Mouse (Mus musculus) regulatory T cell (primary cell): ENCODE results near the gene Dcpp3.
"Not testable (repeated sequence)": the region's sequence is repeated elsewhere in the genome, so short reads cannot be mapped to it uniquely, and the experiment has no call there.

Experiments used
- in situ Hi-C: fragments of 300-600 bp; cut with MboI, MseI; formaldehyde crosslinking; loops from one replicate; pipeline ENCODE4 v1.15.1; 2025; ENCODE audit warnings: high pct_unique_total_duplicates

Gene Dcpp3

GRCm38 (mm10) chr17:23917158-23917557 is at the start of gene Dcpp3:
Gene Dcpp3, plus strand, starts transcription at chr17:23917458.
- in situ Hi-C loops = not testable (repeated sequence)

- in situ Hi-C loops = loop anchor here (5.0 kb wide), 1 partner anchor 35 kb away; no protein-coding TSS in a partner anchor
These were observed 49.5 kb upstream of the Dcpp3 start, which contains the start of gene Prss21 for GRCm38 (mm10) chr17:23867756-23868155. Gene Prss21, plus strand, starts transcription at chr17:23868056.

DNA sequence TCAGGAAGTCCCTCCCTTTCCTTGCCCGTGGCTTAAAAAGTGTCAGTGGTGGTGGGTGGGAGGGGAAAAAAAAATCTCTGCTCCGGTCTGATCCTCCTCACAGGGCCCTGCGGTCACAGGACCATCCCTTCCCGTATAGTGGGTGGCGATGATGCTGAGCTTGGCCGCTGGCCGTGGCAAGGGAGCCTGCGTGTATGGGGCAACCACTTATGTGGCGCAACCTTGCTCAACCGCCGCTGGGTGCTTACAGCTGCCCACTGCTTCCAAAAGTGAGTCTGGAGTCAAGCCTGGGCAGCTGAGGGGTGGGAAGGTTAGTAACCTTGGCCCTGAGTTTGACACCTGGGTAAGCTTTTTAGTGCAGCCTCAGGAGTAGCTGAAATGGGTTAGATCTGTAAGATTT is 48.7 kb upstream of the Dcpp3 start:
- in situ Hi-C loops = loop anchor here (5.0 kb wide), 1 partner anchor 34 kb away; no protein-coding TSS in a partner anchor

DNA sequence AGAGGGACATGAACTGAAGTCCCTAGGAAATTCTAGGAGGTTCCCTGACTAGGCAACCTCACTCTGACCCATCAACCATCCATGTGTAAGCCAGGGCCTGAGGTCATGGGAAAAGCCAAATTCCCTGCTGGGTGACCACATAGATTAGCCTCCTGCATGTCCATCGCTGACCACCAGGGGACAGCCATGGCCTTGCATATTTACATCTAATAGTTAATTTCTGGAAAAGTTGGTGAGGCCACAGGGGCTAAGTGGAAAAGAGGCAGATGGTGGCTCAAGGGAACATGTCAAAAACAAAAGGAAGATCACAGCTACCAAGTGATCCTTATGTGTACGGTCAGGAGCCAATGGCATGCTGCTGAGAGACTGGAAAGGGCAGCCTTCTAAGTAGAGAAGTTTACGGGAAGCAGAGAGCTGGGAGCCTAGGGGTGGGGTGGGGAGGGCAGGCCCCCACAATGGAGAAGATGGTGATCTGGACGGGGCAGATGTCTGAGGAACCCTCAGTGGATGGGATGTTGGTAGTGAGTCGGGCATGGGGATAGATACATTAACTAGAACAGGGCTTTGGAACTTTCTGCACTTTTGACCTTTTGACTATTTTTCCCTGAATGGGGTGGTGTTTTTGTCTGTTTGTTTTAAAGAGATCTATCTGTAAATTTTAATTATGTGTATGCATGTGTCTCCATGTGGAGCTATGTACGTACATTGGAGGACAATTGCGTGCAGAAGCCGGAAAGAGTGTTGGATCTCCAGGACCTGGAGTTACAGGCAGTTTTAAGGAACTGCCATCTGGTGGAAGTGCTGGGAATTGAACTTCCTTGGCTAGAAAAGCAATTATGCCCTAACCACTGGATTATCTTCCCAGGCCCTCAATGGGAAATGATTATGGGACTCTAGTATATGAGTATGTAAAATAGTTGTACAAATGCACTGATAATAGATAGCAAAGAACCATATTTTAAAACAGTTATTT is 43.1 kb upstream of the Dcpp3 start:
- in situ Hi-C loops = no loop called here

DNA sequence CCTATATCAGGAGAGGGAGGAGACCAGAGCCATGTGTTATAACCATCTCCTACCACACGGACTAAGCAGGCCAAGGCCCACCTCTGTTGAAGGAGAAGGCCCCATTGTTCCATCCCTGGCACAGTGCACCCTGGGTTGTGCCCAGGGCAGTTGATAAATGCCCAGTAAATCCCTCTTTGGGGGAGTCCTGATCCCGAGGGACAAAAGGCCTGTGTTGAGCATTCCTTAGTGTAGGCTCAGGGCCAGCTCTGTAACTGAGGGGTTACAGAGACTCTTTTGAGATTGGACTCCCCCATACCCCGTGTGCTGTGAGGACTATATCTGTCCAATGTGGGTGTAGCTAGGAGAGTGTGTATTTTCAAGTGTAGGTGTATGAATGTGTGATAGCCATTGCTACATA is 40.5 kb upstream of the Dcpp3 start:
- in situ Hi-C loops = no loop called here

- in situ Hi-C loops = no loop called here
These were observed 40.1 kb upstream of the Dcpp3 start for GRCm38 (mm10) chr17:23877166-23877565.

GRCm38 (mm10) chr17:23880576-23880975 is 36.7 kb upstream of the Dcpp3 start, which contains the start of the genes Dcpp1 and Dcpp2:
Gene Dcpp1, plus strand, starts transcription at chr17:23880876.
Gene Dcpp2, plus strand, starts transcription at chr17:23880880.
- in situ Hi-C loops = not testable (repeated sequence)

GRCm38 (mm10) chr17:23924531-23925007 is 7.3 kb downstream of the Dcpp3 start:
- in situ Hi-C loops = no loop called here

- in situ Hi-C loops = no loop called here
These were observed 7.8 kb downstream of the Dcpp3 start for GRCm38 (mm10) chr17:23925090-23925493.

DNA sequence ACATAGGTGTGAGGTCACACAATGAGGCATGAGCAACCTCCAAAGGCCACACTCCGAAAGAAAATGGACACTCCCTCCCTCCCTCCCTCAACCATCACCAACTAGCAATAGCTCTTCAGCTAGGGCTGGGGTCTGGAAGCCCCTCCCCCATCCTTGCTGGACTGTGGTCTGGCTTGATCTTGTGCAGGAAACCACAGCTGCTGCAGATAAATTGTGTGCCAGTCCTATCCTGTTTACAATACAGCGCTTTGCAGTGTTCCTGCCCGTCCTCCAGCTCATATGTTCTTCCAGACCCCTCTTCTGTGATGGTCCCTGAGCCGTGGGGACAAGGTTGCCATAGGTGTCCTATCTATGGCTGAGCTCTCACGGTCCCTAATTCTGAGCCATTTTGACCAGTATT is 13.9 kb downstream of the Dcpp3 start:
- in situ Hi-C loops = no loop called here

DNA sequence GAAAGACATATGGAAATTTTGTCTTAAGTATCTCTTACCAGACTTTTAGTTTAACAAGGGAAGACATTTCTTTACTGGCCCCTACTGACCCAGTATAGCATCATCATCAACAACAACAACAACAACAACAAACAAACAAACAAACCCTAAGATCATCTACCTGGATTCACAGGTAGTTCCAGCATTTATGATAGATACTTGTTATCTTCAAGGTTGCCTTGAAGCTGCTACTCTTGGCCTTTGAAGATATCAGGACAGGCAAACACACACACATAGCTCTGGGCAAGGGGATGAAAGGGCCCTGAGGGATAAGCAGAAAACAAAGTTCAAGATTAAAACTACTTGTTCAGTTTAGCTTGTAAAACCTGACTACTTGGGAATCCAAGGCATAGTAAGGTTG is 24.1 kb downstream of the Dcpp3 start, which contains the start of gene Sbp:
Gene Sbp (plus strand): TSS at position 301 of the 400 bp plus-strand sequence.
- in situ Hi-C loops = no loop called here

DNA sequence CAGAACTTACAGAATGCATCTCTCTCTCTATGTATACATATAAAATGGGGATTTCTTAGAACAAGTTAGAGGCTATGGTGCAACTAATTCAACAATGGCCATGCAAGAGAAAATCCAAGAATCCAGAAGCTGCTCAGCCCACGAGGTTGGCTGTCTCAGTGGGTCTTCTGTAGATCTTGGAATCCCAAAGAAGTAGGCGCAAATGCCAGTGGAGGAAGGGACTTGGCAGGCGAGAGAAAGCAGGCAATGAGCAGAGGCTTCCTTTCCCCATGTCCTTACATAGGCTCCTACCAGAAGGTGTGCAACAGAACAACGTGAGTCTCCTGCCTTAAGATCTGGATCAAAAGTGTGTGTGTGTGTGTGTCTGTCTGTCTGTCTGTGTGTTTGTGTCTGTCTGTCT is 30.2 kb downstream of the Dcpp3 start:
- in situ Hi-C loops = not testable (repeated sequence)

GRCm38 (mm10) chr17:23949068-23949467 is 31.8 kb downstream of the Dcpp3 start:
- in situ Hi-C loops = no loop called here

GRCm38 (mm10) chr17:23950828-23951227 is 33.6 kb downstream of the Dcpp3 start:
- in situ Hi-C loops = not testable (repeated sequence)

DNA sequence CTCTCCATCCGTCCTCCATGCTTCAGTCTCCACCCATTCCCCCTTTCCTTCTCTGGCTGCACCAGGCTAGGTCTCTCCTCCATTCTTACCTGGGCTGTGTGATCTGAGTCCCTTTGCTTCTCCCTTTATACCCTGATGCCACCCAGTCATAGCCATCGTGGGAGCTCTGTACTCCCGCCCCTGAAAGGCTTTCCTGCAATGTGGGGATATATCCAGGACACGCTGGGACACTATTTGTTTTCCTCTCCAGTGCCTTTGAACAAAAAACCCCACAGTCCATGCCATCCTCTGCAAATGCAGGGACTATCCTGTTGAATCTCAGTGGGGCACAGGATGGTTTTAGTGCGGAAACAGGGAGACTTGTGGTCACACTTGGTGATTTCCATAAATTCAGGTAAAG is 37.9 kb downstream of the Dcpp3 start, which contains the start of gene Sbpl:
Gene Sbpl (minus strand): TSS at position 101 of the 400 bp plus-strand sequence.
- in situ Hi-C loops = loop anchor here (5.0 kb wide), 1 partner anchor 103 kb away; no protein-coding TSS in a partner anchor

GRCm38 (mm10) chr17:23960084-23960738 is 43.0 kb downstream of the Dcpp3 start:
- in situ Hi-C loops = no loop called here

DNA sequence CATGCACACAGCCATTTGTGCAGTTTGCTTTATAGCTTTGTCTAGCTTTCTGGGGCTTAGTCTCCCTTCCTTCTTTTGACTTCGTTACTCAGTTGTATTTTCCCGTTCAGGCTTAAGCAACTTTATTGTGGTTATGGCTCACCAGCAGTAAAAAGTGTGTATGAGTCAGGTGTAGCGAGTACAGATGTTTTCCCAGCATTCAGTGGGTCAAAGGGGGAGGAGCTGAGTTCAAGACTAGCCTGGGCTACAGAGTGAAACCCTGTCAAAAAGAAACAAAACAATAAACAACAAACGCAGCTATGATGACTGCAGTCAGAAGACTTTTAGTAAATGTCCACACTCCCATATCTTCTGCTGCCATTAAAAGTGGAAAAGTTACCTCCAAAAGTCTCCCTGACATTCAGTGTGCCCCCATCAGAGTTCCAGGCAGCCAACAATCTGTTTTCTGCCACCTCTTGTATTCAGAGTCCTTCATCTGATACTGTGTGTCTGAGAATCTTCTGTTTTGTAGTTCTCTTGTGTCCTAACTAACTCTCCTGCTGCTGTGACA is 44.4 kb downstream of the Dcpp3 start:
- in situ Hi-C loops = no loop called here

DNA sequence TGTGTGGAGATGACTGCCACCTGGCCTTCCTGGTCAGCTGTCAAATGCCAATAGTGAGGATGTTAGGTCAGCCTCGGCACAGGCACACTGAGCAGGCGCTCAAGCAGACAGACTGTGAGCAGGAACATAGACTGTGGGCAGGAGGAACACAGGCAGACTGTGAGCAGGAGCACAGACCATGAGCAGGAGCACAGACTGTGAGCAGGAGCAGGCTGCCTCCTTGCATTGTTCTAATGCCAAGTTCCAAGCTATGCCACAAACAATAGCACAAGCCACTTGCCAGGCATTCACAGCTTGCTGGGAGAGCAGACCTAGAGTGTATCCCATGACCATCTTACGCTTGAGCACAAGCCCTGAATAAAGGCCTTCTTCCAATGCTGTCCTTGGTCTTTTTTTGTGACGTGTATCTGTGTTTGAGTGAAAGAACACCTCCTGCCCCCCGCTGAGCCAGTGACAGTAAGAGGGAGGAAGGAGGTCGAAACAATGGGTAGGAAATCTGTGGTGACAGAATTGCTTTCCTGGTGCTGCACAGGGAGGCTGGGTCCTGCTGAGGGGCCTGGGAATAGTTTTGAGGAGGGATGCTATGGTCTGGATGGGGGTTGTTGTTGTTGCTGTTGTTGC is 48.7 kb downstream of the Dcpp3 start:
- in situ Hi-C loops = loop anchor here (5.0 kb wide), 1 partner anchor 179 kb away; the partner anchor contains the start of gene Flywch2

- in situ Hi-C loops = loop anchor here (5.0 kb wide), 1 partner anchor 180 kb away; the partner anchor contains the start of gene Flywch2
These were observed 49.6 kb downstream of the Dcpp3 start for GRCm38 (mm10) chr17:23966658-23967401.

GRCm38 (mm10) chr17:23968780-23969179 is 51.5 kb downstream of the Dcpp3 start:
- in situ Hi-C loops = loop anchor here (5.0 kb wide), 1 partner anchor 181 kb away; the partner anchor contains the start of gene Flywch2
